Comparison of ENCODE assay signal across 8 mouse cellular contexts in the genomic region with DNA sequence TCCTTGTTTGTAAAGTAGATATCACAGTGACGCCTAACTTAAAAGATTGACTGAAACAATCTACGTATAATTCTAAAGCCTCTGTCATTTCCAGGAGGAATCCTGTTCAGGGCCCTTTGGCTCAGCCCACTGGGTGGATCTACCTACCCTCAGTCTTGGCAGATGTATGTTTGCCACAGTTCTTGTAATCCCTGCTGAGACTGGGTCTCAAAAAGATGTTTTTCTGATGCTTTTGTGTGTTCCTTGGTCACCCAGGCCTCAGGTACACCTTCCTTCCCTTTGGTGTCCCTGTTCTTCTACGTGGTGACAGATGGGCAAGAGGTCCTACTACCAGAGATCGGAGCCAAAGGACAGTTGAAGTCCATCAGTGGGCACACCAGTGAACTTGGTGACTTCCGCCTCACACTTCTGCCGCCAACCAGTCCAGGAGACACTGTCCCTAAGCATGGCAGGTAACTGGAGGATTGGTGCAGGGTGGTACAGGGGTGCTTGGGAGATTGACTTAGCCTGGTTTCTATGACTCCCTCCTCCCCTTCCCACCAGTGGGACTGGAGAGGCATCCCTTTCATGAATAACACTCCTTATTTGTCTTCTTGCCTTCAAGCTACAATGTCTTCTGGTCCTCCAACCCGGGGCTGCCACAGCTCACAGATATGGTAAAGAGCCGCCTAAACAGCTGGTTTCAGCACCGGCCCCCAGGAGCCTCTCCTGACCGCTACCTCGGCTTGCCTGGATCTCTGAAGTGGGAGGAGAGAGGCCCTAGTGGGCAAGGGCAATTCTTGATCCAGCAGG. TPM values are rescaled to one million over a fixed set of nuclear protein-coding genes. Genes with fewer than 3 reads are reported as not detected.
DNase-seq lines count a peak whose midpoint lies in the region; ATAC-seq and TF ChIP-seq lines count a peak whose summit lies in the region.

No protein-coding gene starts in this region.

- no peaks in the 10 kb centered on the region for H3K9me3 ChIP-seq in heart, embryonic 14.5 days (ENCODE audit: control insufficient read depth, low read length)
- no peaks in the 10 kb centered on the region for H3K9me3 ChIP-seq in hindbrain, embryonic 12.5 days (replicated peaks)
- H3K9me3 ChIP-seq in midbrain, embryonic 12.5 days = no peaks in the 10 kb centered on the region

- TF ChIP-seq CTCF in bone marrow, adult 2 months (IDR thresholded peaks at IDR 0.05; ENCODE audit: control insufficient read depth, insufficient read depth, low read length) = no peak

- peak overlapping the region; percentile 85 for H3K4me2 ChIP-seq in heart, embryonic 14.5 days (ENCODE audit: low read length)
- H3K4me2 ChIP-seq in hindbrain, embryonic 12.5 days (replicated peaks) = peak overlapping the region; percentile 92
- H3K4me2 ChIP-seq in midbrain, embryonic 12.5 days (replicated peaks) = peak overlapping the region; percentile 95

- peak overlapping the region; percentile 59 to 64 for H3K4me3 ChIP-seq in heart, embryonic 14.5 days (ENCODE audit: control insufficient read depth in 1 of 2, insufficient read depth in 1 of 2, low read depth in 1 of 2, low read length in 2 of 2)
- peak overlapping the region; percentile 84 for H3K4me3 ChIP-seq in bone marrow, adult 2 months (replicated peaks; ENCODE audit: control insufficient read depth, low read depth, low read length)
- peak overlapping the region; percentile 88 for H3K4me3 ChIP-seq in hindbrain, embryonic 12.5 days
- H3K4me3 ChIP-seq in midbrain, embryonic 12.5 days = peak overlapping the region; percentile 78

- H3K9ac ChIP-seq in heart, embryonic 14.5 days (ENCODE audit: low read length) = peak overlapping the region; percentile 84
- H3K9ac ChIP-seq in hindbrain, embryonic 12.5 days = peak overlapping the region; percentile 95
- H3K9ac ChIP-seq in midbrain, embryonic 12.5 days (replicated peaks) = peak overlapping the region; percentile 85

- no peak for TF ChIP-seq POLR2A in bone marrow, adult 2 months (IDR thresholded peaks at IDR 0.05; ENCODE audit: borderline replicate concordance, control insufficient read depth, low read depth, low read length)

- ATAC-seq in heart, embryonic 14.5 days (ENCODE audit: insufficient number of reproducible peaks, insufficient read depth, low FRiP score, low read depth) = no peak
- ATAC-seq in hindbrain, embryonic 12.5 days (ENCODE audit: low FRiP score) = no peak
- ATAC-seq in midbrain, embryonic 12.5 days (ENCODE audit: low FRiP score, low read depth) = no peak

- peaks cover 36% of the 10 kb centered on the region for H3K36me3 ChIP-seq in heart, embryonic 14.5 days (ENCODE audit: control insufficient read depth, insufficient read depth, low read length)
- peaks cover 29% of the 10 kb centered on the region for H3K36me3 ChIP-seq in hindbrain, embryonic 12.5 days
- peaks cover 30% of the 10 kb centered on the region for H3K36me3 ChIP-seq in midbrain, embryonic 12.5 days

- H3K4me1 ChIP-seq in heart, embryonic 14.5 days (ENCODE audit: control insufficient read depth in 2 of 2, insufficient read depth in 2 of 2, low read length in 2 of 2) = peaks cover 12 to 32% of the 10 kb centered on the region in 2 experiments
- peaks cover 6% of the 10 kb centered on the region; the same call in 1 of the 2 replicates for H3K4me1 ChIP-seq in bone marrow, adult 2 months (ENCODE audit: control insufficient read depth, insufficient read depth, low read length)
- peaks cover 45% of the 10 kb centered on the region for H3K4me1 ChIP-seq in hindbrain, embryonic 12.5 days
- H3K4me1 ChIP-seq in midbrain, embryonic 12.5 days = peaks cover 52% of the 10 kb centered on the region

- H3K27ac ChIP-seq in heart, embryonic 14.5 days (replicated peaks in 1 of 2; ENCODE audit: control insufficient read depth in 1 of 2, insufficient read depth in 1 of 2, low read depth in 2 of 2, low read length in 2 of 2) = no peak overlapping the region
- H3K27ac ChIP-seq in bone marrow, adult 2 months (ENCODE audit: control insufficient read depth, insufficient read depth, low read depth, low read length, poor library complexity) = no peak overlapping the region
- 0 out of 2 replicates have a peak overlapping the region, but pooled peaks have one; percentile 77 for H3K27ac ChIP-seq in hindbrain, embryonic 12.5 days
- H3K27ac ChIP-seq in midbrain, embryonic 12.5 days (replicated peaks) = no peak overlapping the region

- H3K27me3 ChIP-seq in heart, embryonic 14.5 days (ENCODE audit: control insufficient read depth, insufficient read depth, low read length) = no peaks in the 10 kb centered on the region
- no peaks in the 10 kb centered on the region for H3K27me3 ChIP-seq in hindbrain, embryonic 12.5 days
- no peaks in the 10 kb centered on the region for H3K27me3 ChIP-seq in midbrain, embryonic 12.5 days

- 70% methylated on average over 11 of the region's 11 CpGs for WGBS in heart, embryonic 14.5 days
- WGBS in bone marrow, adult 2 months = 77% methylated on average over 11 of the region's 11 CpGs
- WGBS in hindbrain, embryonic 12.5 days = 82% methylated on average over 11 of the region's 11 CpGs
- WGBS in midbrain, embryonic 12.5 days = 82% methylated on average over 11 of the region's 11 CpGs

- intact Hi-C loops in left cerebral cortex, postnatal 10 days (cut with DNase I) = no loop called here

- DNase-seq in heart, adult 8-10 months (ENCODE audit: low spot score) = no peak
- no peak for DNase-seq in left cerebral cortex, postnatal 10 days (ENCODE audit: extremely low spot score in 1 of 2, low spot score in 2 of 2)
- no peak for DNase-seq in cerebellum, postnatal 10 days
- DNase-seq in layer of hippocampus, postnatal 10 days (ENCODE audit: low spot score in 2 of 2) = no peak

RNA-seq across cellular contexts. Expression of a gene that starts 1.3 kb away (rescaled TPM):
- 17.8 and 21.6 TPM in 2 replicates for polyA plus RNA-seq in heart, embryonic 14.5 days (2014; fragmentation: Nextera tagmentation; extraction: Ambion mirVana)
- total RNA-seq in heart, adult 8-10 months (2022) = 10 to 100 TPM in 1 of 4 experiments, 1 to 10 TPM in 3; 6.0 to 10.3 (median 8.0) TPM
- polyA plus RNA-seq in bone marrow, adult 2 months (2011; ENCODE audit: insufficient read depth, insufficient read length, low replicate concordance, missing spikeins) = 20.6 and 29.6 TPM in 2 replicates
- polyA plus RNA-seq in hindbrain, embryonic 12.5 days (2016; fragmentation: Nextera tagmentation; extraction: Ambion mirVana) = 42.6 TPM in 2 replicates
- polyA plus RNA-seq in midbrain, embryonic 12.5 days (2016; fragmentation: Nextera tagmentation; extraction: Ambion mirVana) = 34.9 and 42.6 TPM in 2 replicates
- 10 to 100 TPM; 27.9 to 31.8 TPM for total RNA-seq in left cerebral cortex, postnatal 10 days (2021)
- total RNA-seq in layer of hippocampus, postnatal 10 days (2021) = 10 to 100 TPM; 27.7 to 30.3 TPM

RNA-seq across cellular contexts. Expression of a gene that starts 4.8 kb away (rescaled TPM):
- 76.0 and 94.5 TPM in 2 replicates for polyA plus RNA-seq in heart, embryonic 14.5 days (2014; fragmentation: Nextera tagmentation; extraction: Ambion mirVana)
- 10 to 100 TPM; 75.5 to 91.1 (median 82.0) TPM for total RNA-seq in heart, adult 8-10 months (2022)
- polyA plus RNA-seq in bone marrow, adult 2 months (2011; ENCODE audit: insufficient read depth, insufficient read length, low replicate concordance, missing spikeins) = 30.0 and 41.2 TPM in 2 replicates
- 206 and 212 TPM in 2 replicates for polyA plus RNA-seq in hindbrain, embryonic 12.5 days (2016; fragmentation: Nextera tagmentation; extraction: Ambion mirVana)
- polyA plus RNA-seq in midbrain, embryonic 12.5 days (2016; fragmentation: Nextera tagmentation; extraction: Ambion mirVana) = 210 and 223 TPM in 2 replicates
- total RNA-seq in left cerebral cortex, postnatal 10 days (2021) = 10 to 100 TPM; 50.4 to 54.7 TPM
- 10 to 100 TPM; 68.6 to 72.7 TPM for total RNA-seq in layer of hippocampus, postnatal 10 days (2021)

RNA-seq across cellular contexts. Expression of a gene that starts 7.7 kb away (rescaled TPM):
- polyA plus RNA-seq in heart, embryonic 14.5 days (2014; fragmentation: Nextera tagmentation; extraction: Ambion mirVana) = 179 and 180 TPM in 2 replicates
- total RNA-seq in heart, adult 8-10 months (2022) = 100 to 1,000 TPM; 132 to 143 (median 140) TPM
- polyA plus RNA-seq in bone marrow, adult 2 months (2011; ENCODE audit: insufficient read depth, insufficient read length, low replicate concordance, missing spikeins) = 20.2 and 49.7 TPM in 2 replicates
- polyA plus RNA-seq in hindbrain, embryonic 12.5 days (2016; fragmentation: Nextera tagmentation; extraction: Ambion mirVana) = 110 and 124 TPM in 2 replicates
- polyA plus RNA-seq in midbrain, embryonic 12.5 days (2016; fragmentation: Nextera tagmentation; extraction: Ambion mirVana) = 122 and 129 TPM in 2 replicates
- 10 to 100 TPM; 58.7 to 63.5 TPM for total RNA-seq in left cerebral cortex, postnatal 10 days (2021)
- 10 to 100 TPM; 55.6 to 58.1 TPM for total RNA-seq in layer of hippocampus, postnatal 10 days (2021)

RNA-seq across cellular contexts. Expression of a gene that starts 8.7 kb away (rescaled TPM):
- 10.3 and 11.3 TPM in 2 replicates for polyA plus RNA-seq in heart, embryonic 14.5 days (2014; fragmentation: Nextera tagmentation; extraction: Ambion mirVana)
- total RNA-seq in heart, adult 8-10 months (2022) = 10 to 100 TPM; 11.3 to 19.5 (median 15.3) TPM
- 6.6 and 16.6 TPM in 2 replicates for polyA plus RNA-seq in bone marrow, adult 2 months (2011; ENCODE audit: insufficient read depth, insufficient read length, low replicate concordance, missing spikeins)
- polyA plus RNA-seq in hindbrain, embryonic 12.5 days (2016; fragmentation: Nextera tagmentation; extraction: Ambion mirVana) = 19.6 and 19.9 TPM in 2 replicates
- 18.4 and 19.4 TPM in 2 replicates for polyA plus RNA-seq in midbrain, embryonic 12.5 days (2016; fragmentation: Nextera tagmentation; extraction: Ambion mirVana)
- total RNA-seq in left cerebral cortex, postnatal 10 days (2021) = 10 to 100 TPM; 19.9 to 23.2 TPM
- 10 to 100 TPM; 21.6 to 22.6 TPM for total RNA-seq in layer of hippocampus, postnatal 10 days (2021)

RNA-seq across cellular contexts. Expression of a gene that starts 15.2 kb away (rescaled TPM):
- 1.3 and 1.5 TPM in 2 replicates for polyA plus RNA-seq in heart, embryonic 14.5 days (2014; fragmentation: Nextera tagmentation; extraction: Ambion mirVana)
- 1 to 10 TPM in 3 of 4 experiments, under 1 TPM in 1; 0.57 to 1.9 (median 1.2) TPM for total RNA-seq in heart, adult 8-10 months (2022)
- 4.2 and 7.7 TPM in 2 replicates for polyA plus RNA-seq in bone marrow, adult 2 months (2011; ENCODE audit: insufficient read depth, insufficient read length, low replicate concordance, missing spikeins)
- polyA plus RNA-seq in hindbrain, embryonic 12.5 days (2016; fragmentation: Nextera tagmentation; extraction: Ambion mirVana) = 3.6 and 5.0 TPM in 2 replicates
- 3.9 and 4.3 TPM in 2 replicates for polyA plus RNA-seq in midbrain, embryonic 12.5 days (2016; fragmentation: Nextera tagmentation; extraction: Ambion mirVana)
- total RNA-seq in left cerebral cortex, postnatal 10 days (2021) = 1 to 10 TPM; 6.3 to 6.5 TPM
- total RNA-seq in layer of hippocampus, postnatal 10 days (2021) = 1 to 10 TPM; 7.2 to 8.1 TPM
